Mouse (Mus musculus): Measurements from ENCODE around the gene Atat1.
"Not testable (repeated sequence)": the region's sequence is repeated elsewhere in the genome, so short reads cannot be mapped to it uniquely, and the experiment has no call there.

The Atat1 gene

DNA sequence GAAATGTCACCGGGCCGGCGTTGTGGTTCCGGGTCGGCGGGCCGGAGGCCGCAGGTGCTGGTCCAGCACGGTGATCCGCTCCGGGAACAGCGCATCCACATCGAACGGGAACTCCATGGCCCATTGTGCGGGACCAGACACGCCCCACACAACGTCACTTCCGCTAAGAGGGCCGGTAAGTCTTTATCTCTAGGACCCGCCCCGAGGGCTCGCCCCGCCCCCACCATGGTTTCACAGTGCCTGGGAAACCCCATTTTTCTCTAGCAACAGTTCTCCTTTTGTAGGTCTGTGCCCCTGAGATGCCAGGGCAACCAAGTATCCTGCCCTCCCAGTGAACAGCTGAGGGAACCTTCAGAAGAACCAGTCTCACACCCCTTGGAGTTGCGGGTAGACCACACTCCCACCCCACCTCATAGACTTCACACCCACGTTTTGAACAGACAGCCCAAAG, at the start of gene Atat1:
Gene Atat1, minus strand, starts transcription at position 157 of the 451 bp plus-strand sequence.
- DNase-seq (ENCODE audit: low read depth, low spot score): peak; percentile 96

DNA sequence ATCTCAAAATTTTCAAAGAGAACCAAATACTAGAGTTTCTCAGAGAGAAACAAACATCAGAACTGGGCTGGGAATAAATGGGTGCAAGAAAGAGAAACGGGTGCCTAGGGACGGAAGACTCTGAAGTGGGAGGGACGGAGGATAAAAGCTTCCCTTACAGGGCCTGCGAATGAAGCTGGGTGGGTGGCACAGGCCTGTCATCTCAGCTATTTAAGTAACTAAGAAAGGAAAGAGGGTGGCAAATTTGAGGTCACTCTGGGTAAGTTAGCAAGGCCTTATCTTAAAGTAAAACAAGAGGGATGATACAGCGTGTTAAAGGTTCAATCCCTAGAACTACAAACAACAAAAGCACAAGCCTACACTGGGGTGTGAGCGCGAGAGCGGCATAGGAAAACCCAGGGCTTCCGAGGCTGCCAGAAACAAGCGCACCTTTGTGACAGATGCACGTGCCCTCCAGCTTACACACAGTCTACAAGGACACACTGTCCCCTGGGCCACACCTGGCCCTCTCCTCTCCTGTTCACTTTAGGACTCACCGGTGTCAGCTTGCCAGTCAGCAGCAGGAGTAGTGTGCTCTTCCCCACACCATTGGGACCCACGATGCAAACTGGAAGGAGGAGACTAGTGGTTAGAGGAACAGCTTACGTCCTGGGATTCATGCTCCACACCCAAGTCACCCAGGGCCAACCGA, 48.8 kb upstream of the Atat1 start:
- DNase-seq (ENCODE audit: low read depth, low spot score): peak; percentile 71

DNA sequence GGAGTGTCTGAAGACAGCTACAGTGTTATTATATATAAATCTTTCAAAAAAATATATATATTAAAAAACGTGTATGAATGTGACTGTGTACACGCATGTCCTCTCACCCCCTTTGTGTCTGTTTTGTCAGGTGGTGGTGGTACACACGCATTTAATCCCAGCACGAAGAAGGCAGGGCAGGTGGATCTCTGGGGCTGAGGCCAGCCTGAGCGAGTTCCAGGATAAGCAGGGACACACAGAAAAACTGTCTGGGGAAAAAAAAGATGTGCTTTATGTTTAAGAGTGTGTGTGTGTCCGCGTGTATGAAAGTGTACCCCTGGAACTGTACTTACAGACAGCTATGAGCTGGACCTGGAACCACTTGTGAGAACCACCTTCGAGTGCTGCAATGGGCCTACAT, 44.8 kb upstream of the Atat1 start:
- DNase-seq (ENCODE audit: low read depth, low spot score): no peak

DNA sequence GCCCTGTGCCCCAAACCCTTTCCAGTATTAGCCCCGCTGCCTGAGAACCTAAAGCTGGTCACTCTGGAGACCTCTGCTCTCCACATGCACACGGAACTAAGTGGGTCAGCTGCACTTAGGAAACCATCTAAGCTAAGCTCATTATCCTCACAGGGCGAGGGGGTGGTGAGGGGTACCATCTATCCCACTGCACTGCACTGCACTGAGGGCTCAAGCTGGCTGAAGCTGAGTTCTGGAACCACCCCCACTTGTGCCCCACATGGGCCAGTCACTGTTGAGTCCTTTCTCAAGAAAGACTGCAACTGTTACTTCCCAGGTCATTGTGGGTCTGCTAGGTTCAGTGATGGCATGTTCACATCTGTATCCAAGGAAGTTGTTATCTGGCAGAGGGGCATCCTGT, 42.7 kb upstream of the Atat1 start:
- DNase-seq (ENCODE audit: low read depth, low spot score): not testable (repeated sequence)

DNA sequence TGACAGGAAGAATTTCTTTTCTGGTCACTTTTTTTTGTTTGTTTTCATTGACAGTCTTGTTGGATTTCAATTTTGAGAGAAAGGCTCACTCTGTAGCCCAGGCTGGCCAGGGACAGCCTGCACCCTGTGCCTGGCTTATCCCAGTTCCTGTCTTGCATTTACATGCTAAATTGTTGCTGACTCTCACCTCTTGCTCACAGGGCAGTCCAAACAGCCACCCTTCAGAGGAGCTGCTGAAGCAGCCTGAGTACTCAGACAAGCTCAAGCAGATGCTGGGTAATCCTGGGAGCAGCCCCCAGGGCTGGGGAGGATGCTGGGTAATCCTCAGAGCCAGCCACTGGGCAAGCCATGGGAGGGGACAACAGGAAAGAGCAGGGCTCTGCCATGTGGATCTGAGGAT, 41.1 kb upstream of the Atat1 start:
- DNase-seq (ENCODE audit: low read depth, low spot score): not testable (repeated sequence)

DNA sequence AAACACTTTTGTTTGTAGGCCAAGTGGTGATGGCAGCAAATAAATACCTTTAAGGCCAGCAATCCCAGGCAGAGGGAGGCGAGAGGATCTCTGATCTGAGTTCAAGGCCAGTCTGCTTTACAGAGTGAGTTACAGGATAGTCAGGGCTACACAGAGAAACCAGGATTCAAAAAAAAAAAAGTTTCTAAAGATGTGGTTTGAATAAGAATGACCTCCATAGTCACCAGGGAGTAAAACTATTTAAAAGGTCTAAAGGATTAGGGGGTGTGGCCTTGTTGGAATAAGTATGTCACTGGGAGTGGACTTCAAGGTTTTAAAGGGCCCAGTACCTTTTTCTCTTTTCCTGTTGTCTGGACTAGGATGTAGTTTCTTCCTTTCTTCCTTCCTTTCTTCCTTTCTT, 30.1 kb upstream of the Atat1 start:
- DNase-seq (ENCODE audit: low read depth, low spot score): no peak

DNA sequence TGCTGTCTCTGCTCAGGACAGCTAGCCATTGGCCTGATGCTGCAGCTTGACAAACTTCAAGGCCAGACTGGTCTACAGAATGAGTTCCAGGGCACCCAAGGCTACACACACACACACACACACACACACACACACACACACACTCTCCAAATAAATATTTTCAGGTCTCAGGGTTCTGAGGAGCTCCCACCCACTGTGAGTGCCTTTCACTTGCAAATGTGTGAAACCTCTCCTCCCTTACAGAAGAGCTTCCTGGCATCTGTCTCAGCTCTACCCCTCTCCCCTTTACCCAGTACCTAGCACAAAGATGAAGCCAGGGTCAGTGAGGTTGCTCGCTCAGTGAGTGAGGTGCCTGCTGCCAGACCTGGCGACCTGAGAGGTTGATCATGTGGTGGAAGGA, 29.2 kb upstream of the Atat1 start:
- DNase-seq (ENCODE audit: low read depth, low spot score): no peak

DNA sequence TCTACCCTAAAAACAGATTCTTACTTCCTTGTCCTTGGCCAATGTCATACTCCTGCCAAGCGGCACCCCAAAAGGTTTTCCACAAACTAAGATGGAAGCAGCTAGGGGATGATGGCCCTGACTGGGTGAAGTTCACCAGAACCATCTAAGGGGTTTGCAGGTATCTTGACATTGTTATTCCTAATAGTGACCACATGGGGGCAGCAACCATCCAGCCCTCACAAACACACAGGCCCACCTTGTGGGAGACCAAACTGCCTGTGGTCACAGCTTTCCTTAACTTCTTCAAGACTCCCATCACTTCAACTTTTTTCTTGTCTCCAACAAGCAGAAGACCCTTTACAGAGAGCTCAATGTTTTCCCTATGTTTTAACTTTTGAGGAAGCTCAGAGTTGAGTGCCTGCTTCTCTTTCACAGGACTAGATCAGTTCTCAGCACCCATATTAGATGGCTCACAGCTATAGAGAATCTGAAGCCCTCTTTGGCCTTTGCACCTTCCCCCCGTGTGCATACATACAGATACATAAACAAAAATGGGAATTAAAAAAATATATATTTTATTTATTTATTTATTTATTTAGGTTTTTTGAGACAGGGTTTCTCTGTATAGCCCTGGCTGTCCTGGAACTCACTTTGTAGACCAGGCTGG, 27.9 kb upstream of the Atat1 start:
- peak; percentile 84 for DNase-seq (ENCODE audit: low read depth, low spot score)

DNA sequence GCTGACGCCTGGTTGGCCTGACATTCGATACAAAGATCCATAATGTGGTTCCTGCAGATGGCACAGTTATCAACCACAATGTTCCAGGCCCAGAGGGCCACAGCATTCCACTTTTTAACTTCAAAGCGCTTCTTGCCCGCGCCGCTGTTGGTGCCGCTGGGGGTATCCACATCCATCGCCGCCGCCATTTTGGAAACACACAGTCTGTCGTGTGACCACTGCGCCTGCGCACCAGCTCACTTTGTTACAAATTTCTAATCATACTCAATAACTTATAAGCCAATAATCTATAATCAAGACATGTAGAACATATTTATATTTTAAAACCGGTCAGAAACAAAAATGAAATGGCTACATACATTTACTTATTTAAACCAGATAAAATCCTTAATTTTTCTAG, 25.9 kb upstream of the Atat1 start:
- not testable (repeated sequence) for DNase-seq (ENCODE audit: low read depth, low spot score)

DNA sequence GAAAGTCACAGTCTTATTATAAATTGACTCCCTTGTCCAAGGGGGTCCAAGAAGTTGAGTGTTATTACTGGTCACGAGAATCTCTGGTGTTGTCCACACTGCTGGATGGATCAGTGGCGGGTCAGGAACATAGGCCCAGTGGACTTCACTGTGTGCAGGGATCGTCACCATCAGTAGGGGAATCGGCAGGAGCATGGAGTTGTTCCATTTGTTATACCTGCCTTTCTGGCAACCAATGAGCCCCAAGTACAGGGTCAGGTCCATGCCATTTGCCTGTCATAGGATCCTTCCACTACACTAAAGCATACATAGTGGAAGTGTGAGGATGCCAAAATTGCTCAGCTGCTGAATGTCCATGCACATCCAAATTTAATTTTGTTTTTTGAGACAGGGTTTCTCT, 22.7 kb upstream of the Atat1 start:
- no peak for DNase-seq (ENCODE audit: low read depth, low spot score)

DNA sequence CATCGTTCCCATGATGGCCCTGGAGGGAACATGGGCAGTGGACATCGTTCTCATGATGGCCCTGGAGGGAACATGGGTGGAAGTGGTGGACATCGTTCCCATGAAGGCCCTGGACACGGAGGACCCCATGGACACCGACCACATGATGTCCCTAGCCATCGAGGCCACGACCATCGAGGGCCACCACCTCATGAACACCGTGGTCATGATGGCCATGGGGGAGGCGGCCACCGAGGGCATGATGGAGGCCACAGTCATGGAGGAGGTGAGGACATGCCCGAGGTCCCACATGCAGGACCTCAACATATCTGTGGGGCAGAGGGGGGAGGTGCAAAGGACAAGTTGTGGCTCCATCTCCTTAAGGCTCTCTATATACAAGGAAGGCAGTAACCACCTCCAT, 20.8 kb upstream of the Atat1 start:
- no peak for DNase-seq (ENCODE audit: low read depth, low spot score)

DNA sequence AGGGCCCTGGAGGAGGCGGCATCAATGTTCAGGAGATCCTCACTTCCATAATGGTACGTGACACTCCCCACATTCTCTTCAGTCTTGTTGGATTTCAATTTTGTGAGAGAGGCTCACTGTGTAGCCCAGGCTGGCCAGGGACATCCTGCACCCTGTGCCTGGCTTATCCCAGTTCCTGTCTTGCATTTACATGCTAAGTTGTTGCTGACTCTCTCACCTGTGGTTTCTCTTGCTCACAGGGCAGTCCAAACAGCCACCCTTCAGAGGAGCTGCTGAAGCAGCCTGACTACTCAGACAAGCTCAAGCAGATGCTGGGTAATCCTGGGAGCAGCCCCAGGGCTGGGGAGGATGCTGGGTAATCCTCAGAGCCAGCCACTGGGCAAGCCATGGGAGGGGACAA, 19.7 kb upstream of the Atat1 start:
- no peak for DNase-seq (ENCODE audit: low read depth, low spot score)

DNA sequence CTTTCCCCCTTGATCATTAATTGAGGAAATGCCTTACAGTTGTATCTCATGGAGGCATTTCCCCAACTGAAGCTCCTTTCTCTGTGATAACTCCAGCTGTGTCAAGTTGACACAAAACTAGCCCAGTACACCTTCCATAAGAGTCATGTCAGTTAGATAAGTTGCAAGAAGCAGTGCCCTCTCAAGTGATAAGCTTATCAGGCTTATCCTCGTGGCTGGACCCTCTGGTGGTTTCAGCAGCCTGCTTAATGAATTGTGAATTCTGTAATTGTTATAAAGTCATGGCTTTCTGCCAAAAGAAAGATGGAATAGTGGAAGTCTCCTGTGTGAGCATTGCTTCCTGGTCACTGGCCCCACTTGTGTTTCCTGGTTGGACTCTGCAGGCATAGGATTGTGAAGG, 17.6 kb upstream of the Atat1 start:
- DNase-seq (ENCODE audit: low read depth, low spot score): no peak

DNA sequence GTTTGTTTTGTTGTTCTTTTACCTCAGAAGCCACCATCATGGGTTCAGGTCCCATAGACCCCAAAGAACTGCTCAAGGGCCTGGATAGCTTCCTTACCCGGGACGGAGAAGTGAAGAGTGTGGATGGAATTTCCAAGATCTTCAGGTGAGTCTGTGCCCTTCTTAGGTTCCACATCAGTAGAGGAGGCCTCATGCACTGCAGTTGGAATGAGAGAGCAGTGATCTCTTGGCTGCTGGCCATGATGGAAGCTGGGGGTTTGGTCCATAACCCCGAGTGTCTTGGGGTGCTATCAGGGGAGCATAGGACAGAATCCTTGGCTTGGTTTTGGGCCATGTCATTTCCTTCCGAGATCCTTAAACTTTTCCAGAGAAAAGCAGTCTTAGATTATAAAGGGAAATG, 13.4 kb upstream of the Atat1 start:
- DNase-seq (ENCODE audit: low read depth, low spot score): no peak

DNA sequence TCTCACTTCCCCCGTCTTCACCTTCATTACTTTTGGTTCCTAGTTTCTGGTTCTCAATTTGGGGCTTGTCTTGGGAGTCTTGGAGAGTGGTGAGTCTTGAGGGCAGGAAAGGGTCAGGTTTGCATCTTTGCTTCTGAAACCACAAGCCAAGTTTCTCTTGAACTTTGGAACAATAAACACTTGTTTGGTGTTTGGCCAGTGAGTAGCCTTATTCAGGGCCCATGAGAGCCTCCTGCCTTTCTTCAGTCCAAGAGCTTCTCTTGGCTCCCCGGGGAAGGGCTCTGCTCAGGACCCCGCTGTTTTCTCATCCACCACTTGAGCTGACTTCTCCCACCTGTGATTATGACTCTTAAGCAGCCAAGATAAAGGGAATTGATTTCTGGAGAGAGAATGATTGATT, 12.7 kb upstream of the Atat1 start:
- DNase-seq (ENCODE audit: low read depth, low spot score): no peak

DNA sequence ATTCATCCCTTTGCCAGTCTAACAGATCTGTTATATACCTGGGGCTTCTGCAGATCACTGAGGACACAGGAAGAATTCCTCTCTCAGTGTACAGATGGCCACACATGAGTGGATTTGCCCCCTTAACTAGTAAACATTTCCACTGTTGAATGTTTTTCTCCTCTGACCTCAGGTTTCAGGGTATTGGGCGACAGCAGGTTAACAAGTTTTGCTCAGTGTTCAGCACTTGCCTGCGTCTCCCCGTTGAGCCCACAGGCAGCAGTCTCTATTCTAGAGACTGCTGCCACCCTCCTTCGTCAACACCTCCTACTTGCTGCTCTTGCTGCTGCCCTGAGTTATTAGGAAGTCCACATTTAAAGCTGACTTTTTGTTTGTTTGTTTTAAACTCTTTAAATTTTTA, 11.8 kb upstream of the Atat1 start:
- DNase-seq (ENCODE audit: low read depth, low spot score): no peak

DNA sequence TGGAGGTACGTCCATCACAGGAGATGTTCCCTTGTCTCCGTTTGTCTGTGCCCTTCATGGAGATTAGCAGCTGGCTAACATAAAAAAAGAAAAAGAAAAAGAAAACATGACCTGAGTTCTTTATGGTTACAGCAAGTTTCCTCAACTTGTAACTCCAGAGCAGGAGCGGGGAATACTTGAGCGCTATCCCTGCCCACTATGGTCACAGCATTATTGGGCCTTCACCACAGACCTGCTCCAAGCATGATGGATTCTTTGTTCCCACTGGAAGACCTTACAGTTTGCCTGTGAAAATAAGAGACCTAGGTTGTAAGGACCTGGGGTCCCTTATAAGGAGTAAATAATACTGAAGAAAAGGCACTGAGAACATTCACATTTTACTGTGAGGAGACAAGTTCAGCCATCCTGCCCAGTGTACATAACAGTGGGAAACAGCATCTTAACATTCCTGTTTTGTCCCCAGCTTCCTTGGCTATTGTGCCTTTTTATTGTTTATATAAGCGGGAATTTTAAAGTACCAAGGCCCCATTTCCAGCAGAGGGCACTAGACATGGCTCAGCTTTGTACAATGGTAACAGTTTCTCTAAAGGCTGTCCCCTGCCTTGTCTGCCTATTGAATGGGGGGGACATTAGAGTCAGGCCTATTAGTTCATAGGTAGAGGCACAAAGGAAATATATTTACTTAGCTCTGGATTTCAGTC, 11.1 kb upstream of the Atat1 start:
- peak; percentile 68 for DNase-seq (ENCODE audit: low read depth, low spot score)

DNA sequence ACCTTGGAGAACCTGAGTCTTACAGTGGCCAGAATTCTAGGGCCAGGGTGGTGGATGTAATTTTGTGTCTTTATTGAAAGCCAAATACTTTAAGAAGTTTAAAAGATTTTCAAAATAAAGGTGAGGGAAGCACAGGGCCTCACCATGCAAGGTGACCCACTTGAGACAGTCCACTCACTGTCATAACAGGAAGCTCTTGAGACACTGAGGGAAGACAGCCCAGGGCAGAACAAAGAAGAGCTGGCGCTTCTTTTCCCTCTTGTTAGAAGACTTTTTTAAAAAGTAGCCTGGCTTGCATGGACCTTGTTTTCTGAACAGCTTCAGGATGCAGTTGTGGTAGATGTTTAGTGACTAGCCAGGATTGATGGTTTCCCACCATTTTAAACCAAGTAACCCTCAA, 10.5 kb upstream of the Atat1 start:
- peak; percentile 25 for DNase-seq (ENCODE audit: low read depth, low spot score)

DNA sequence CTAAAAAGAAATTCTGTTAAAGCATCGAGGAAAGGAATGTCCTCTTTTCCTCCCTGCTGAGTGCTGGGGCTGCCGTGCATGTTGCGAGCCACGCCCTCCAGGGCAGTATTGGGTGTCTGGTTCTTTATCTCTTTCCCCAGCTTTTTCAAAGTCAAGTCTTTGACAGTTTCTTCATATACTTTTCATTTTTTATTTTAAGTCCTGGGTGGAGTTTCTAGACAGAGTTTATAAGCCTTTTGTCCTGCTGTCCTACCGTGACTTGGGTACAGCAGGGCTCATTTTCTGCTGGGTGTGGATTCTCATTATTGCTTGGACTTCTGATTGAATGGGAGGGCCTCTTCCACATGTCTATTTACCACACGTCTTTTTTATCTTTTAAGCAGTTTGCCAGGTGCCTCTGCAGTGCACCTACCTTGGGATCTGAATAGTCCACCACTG, 10.0 kb upstream of the Atat1 start:
- DNase-seq (ENCODE audit: low read depth, low spot score): no peak

DNA sequence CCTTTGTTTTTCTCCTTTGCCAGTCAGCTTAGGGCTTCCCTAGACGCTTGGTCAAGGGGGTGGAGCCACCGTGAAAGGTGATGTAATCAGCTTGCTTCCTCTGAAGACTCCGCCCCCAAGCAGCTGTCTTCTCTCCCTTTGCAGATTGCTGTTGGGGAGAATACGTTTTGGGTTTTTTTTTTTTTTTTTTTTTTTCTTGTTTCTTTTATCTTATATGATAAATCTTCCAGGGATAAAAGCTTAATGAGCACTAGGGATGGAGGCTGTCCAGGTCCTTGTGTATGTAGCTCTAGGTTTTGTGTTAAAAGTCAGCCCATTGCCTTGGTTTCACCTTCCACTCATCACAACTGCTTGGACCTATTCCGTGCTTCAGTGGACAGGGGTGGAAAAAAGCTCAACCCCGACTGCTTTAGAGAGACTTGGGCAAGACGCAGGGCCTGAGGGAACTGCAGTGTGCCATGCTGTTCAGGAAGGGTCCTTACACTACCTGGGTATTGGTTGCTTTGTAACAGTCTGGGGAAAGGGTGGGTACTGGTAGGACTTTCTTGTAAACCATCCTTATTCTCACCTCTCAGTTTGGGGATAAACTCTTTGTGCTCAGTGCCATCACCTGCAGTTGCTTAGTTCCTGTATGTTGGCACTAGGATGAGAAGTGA, 9.3 kb upstream of the Atat1 start:
- peak; percentile 100 for DNase-seq (ENCODE audit: low read depth, low spot score)

DNA sequence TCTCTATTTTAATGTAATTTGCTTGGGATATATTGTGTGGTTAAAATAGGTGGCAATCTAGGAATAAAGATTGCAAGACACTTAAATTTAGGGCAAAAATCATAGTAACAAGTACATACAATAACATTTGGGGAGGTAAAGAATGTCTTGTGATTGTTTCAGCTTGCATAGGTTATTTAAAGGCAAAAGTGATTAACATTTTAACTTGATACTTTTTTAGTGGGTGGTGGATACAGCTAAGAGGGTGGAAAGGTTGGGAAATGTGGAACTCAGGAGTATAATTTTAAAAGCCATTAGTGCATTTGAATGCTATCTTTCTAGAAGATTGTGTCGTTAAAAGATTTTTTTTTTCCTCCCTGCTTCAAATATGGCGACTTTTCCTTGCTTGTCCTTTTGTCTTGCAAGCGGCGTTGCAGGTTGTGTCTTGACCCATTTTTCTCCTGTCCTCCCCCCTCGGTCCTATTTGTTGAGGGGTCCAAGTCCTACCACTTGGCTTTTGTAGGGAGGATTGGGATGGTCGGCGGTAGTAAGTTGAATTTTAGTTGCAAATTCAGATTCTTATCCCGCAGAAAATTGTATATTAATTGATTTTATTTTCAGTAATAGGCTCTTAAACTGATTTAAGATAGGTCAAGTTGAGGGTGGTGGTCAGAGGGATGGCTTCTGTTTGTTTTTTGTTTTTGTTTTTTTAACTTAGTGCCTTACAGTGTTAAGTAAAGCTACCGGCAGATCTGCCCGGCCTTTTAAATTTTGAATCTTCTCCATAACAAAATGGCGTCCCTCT, 8.6 kb upstream of the Atat1 start:
- peak; percentile 77 for DNase-seq (ENCODE audit: low read depth, low spot score)

All from brain, adult 2 months (tissue).